Mouse (Mus musculus): Measurements from ENCODE around the gene Frmpd1.

Gene Frmpd1

GRCm38 (mm10) chr4:45241330-45241729, 56.7 kb downstream of the Frmpd1 start:
- DNase-seq (ENCODE audit: low spot score) = no peak

- DNase-seq (ENCODE audit: low spot score) = no peak
Measured at GRCm38 (mm10) chr4:45242163-45242562, 57.5 kb downstream of the Frmpd1 start.

GRCm38 (mm10) chr4:45243211-45243902, 58.7 kb downstream of the Frmpd1 start:
- no peak for DNase-seq (ENCODE audit: low spot score)

GRCm38 (mm10) chr4:45251265-45251664, 66.6 kb downstream of the Frmpd1 start:
- no peak for DNase-seq (ENCODE audit: low spot score)

GRCm38 (mm10) chr4:45252861-45253262, 68.2 kb downstream of the Frmpd1 start:
- DNase-seq (ENCODE audit: low spot score) = no peak

GRCm38 (mm10) chr4:45253839-45254601, 69.3 kb downstream of the Frmpd1 start:
- DNase-seq (ENCODE audit: low spot score) = peak; percentile 6

- DNase-seq (ENCODE audit: low spot score) = no peak
Measured at GRCm38 (mm10) chr4:45259232-45259832, 74.7 kb downstream of the Frmpd1 start.

GRCm38 (mm10) chr4:45261551-45261950, 76.9 kb downstream of the Frmpd1 start:
- no peak for DNase-seq (ENCODE audit: low spot score)

GRCm38 (mm10) chr4:45267883-45268282, 83.2 kb downstream of the Frmpd1 start:
- no peak for DNase-seq (ENCODE audit: low spot score)

- DNase-seq (ENCODE audit: low spot score) = no peak
Measured at GRCm38 (mm10) chr4:45271041-45271452, 86.4 kb downstream of the Frmpd1 start.

- no peak for DNase-seq (ENCODE audit: low spot score)
Measured at GRCm38 (mm10) chr4:45275770-45276169, 91.1 kb downstream of the Frmpd1 start.

- DNase-seq (ENCODE audit: low spot score) = no peak
Measured at GRCm38 (mm10) chr4:45279292-45279691, 94.6 kb downstream of the Frmpd1 start.

- peak; percentile 52 for DNase-seq (ENCODE audit: low spot score)
Measured at GRCm38 (mm10) chr4:45279981-45280548, 95.4 kb downstream of the Frmpd1 start.

- no peak for DNase-seq (ENCODE audit: low spot score)
Measured at GRCm38 (mm10) chr4:45286318-45286717, 101.6 kb downstream of the Frmpd1 start.

GRCm38 (mm10) chr4:45287906-45288305, 103.2 kb downstream of the Frmpd1 start:
- DNase-seq (ENCODE audit: low spot score) = no peak

GRCm38 (mm10) chr4:45296662-45297564, 112.2 kb downstream of the Frmpd1 start, which contains the start of gene Trmt10b:
Trmt10b (plus strand) TSS chr4:45297127.
- DNase-seq (ENCODE audit: low spot score) = peak; percentile 53

- no peak for DNase-seq (ENCODE audit: low spot score)
Measured at GRCm38 (mm10) chr4:45305536-45305935, 120.9 kb downstream of the Frmpd1 start.

- DNase-seq (ENCODE audit: low spot score) = no peak
Measured at GRCm38 (mm10) chr4:45308046-45308445, 123.4 kb downstream of the Frmpd1 start.

- no peak for DNase-seq (ENCODE audit: low spot score)
Measured at GRCm38 (mm10) chr4:45308606-45309005, 123.9 kb downstream of the Frmpd1 start.

GRCm38 (mm10) chr4:45311056-45311455, 126.4 kb downstream of the Frmpd1 start:
- no peak for DNase-seq (ENCODE audit: low spot score)

GRCm38 (mm10) chr4:45320159-45320816, 135.6 kb downstream of the Frmpd1 start:
- peak; percentile 73 for DNase-seq (ENCODE audit: low spot score)

Measured in urinary bladder, postnatal 25 days (tissue).